20 mouse cellular contexts compared by ENCODE assay signal in genomic region chr12:6956638-6957037, GRCm38 (mm10).
"Had no signal": no experiment of that assay in that cellular context is flagged by ENCODE, and none has a peak within 500 bp of the region (broad histone marks: within the 10 kb centered on the region; RNA-seq: fewer than 3 reads in every experiment).

No protein-coding gene starts in this region.

- ATAC-seq: liver, postnatal 0 days; lung, postnatal 0 days; midbrain, embryonic 16.5 days had no signal

- H3K4me2 ChIP-seq: liver, embryonic 15.5 days; lung, embryonic 15.5 days; midbrain, embryonic 11.5 days; neural tube, embryonic 12.5 days had no signal

- H3K9me3 ChIP-seq: liver, embryonic 15.5 days; lung, embryonic 15.5 days; megakaryocyte, embryonic 14.5 days; neural tube, embryonic 12.5 days had no signal

- H3K27ac ChIP-seq: liver, embryonic 15.5 days; lung, embryonic 15.5 days; macrophage; neural tube, embryonic 12.5 days had no signal

- H3K27me3 ChIP-seq: liver, embryonic 15.5 days; lung, embryonic 15.5 days; megakaryocyte, embryonic 14.5 days; neural tube, embryonic 12.5 days had no signal

- H3K9ac ChIP-seq: liver, embryonic 15.5 days; liver, postnatal 0 days; lung, embryonic 15.5 days; neural tube, embryonic 12.5 days had no signal

- H3K4me1 ChIP-seq: liver, embryonic 15.5 days; lung, embryonic 15.5 days; megakaryocyte, embryonic 14.5 days; neural tube, embryonic 12.5 days had no signal

- H3K36me3 ChIP-seq: liver, embryonic 15.5 days; lung, embryonic 15.5 days; neural tube, embryonic 12.5 days had no signal

- H3K4me3 ChIP-seq: liver, embryonic 15.5 days; lung, embryonic 15.5 days; megakaryocyte, embryonic 14.5 days; neural tube, embryonic 12.5 days had no signal

- DNase-seq: liver, postnatal 0 days; lung, adult 2 months; lung, postnatal 14 days; lung, postnatal 36 days; midbrain, embryonic 14.5 days; right cerebral cortex, adult 18-20 months; right cerebral cortex, postnatal 25 days; right cerebral cortex, postnatal 4 days; spleen, adult 18-20 months; thymus, adult 18-20 months; thymus, postnatal 14 days; thymus, postnatal 36 days had no signal
